Comparison of ENCODE assay signal across 9 mouse cellular contexts in genomic region chr1:153741551-153742316, GRCm38 (mm10). TPM values are rescaled to one million over a fixed set of nuclear protein-coding genes. Genes with fewer than 3 reads are reported as not detected.
DNase-seq lines count a peak whose midpoint lies in the region; ATAC-seq and TF ChIP-seq lines count a peak whose summit lies in the region.
"Had no signal": no experiment of that assay in that cellular context is flagged by ENCODE, and none has a peak within 500 bp of the region (broad histone marks: within the 10 kb centered on the region; RNA-seq: fewer than 3 reads in every experiment).

No protein-coding gene starts in this region.

- peaks cover 10% of the 10 kb centered on the region; the same call in 1 of the 2 replicates for H3K4me1 ChIP-seq in embryonic fibroblast, embryonic 13.5 days (ENCODE audit: control insufficient read depth, insufficient read depth, low read length)
- H3K4me1 ChIP-seq in neural tube, embryonic 14.5 days (ENCODE audit: control insufficient read depth, insufficient read depth, low read length) = peaks cover 21% of the 10 kb centered on the region; the same call in 1 of the 2 replicates

- intact Hi-C loops in left cerebral cortex, adult 2 months (cut with DNase I) = loop anchor here (1.0 to 2.0 kb wide), 2 partner anchors 63 to 182 kb away; no protein-coding TSS in a partner anchor
- intact Hi-C loops in left cerebral cortex, postnatal 10 days (cut with DNase I) = loop anchor here (1.0 to 5.0 kb wide), 2 partner anchors 64 to 184 kb away; no protein-coding TSS in a partner anchor

- H3K4me2 ChIP-seq in neural tube, embryonic 14.5 days (ENCODE audit: low read depth, low read length) = peak overlapping the region; percentile 81

- H3K36me3 ChIP-seq in neural tube, embryonic 14.5 days (ENCODE audit: control insufficient read depth, insufficient read depth, low read length) = no peaks in the 10 kb centered on the region

- no peak for ATAC-seq in neural tube, embryonic 14.5 days (ENCODE audit: low read depth)

- no peak for TF ChIP-seq CTCF in left cerebral cortex, adult 2 months (IDR thresholded peaks at IDR 0.05)
- no peak for TF ChIP-seq CTCF in embryonic fibroblast, embryonic 13.5 days (IDR thresholded peaks at IDR 0.05; ENCODE audit: borderline replicate concordance, insufficient read depth, low read length)

- 48% methylated on average over 18 of the region's 18 CpGs for whole genome bisulfite sequencing in neural tube, embryonic 14.5 days

- no peaks in the 10 kb centered on the region for H3K9me3 ChIP-seq in neural tube, embryonic 14.5 days (ENCODE audit: control insufficient read depth, low read length)

- H3K4me3 ChIP-seq in left cerebral cortex, adult 2 months = peak overlapping the region; percentile 6; the same call in 1 of the 2 replicates
- peak overlapping the region; percentile 55 for H3K4me3 ChIP-seq in embryonic fibroblast, embryonic 13.5 days (ENCODE audit: insufficient read depth, low read length)
- peak overlapping the region; percentile 43 for H3K4me3 ChIP-seq in neural tube, embryonic 14.5 days (ENCODE audit: low read depth, low read length)

- H3K27me3 ChIP-seq in neural tube, embryonic 14.5 days (ENCODE audit: control insufficient read depth, insufficient read depth, low read length) = no peaks in the 10 kb centered on the region

- no peak for DNase-seq in left cerebral cortex, adult 2 months (ENCODE audit: extremely low spot score in 1 of 2, low spot score in 2 of 2)
- no peak for DNase-seq in left cerebral cortex, postnatal 10 days (ENCODE audit: extremely low spot score in 1 of 2, low spot score in 2 of 2)
- peak; percentile 20 for DNase-seq in induced T-regulatory cell, adult 2 months (ENCODE audit: low read depth)
- no peak for DNase-seq in ovary, adult 18-20 months (ENCODE audit: low spot score)
- DNase-seq in layer of hippocampus, adult 9-10 months (ENCODE audit: low spot score) = no peak
- DNase-seq in lung, postnatal 14 days = no peak

- H3K9ac ChIP-seq in neural tube, embryonic 14.5 days (replicated peaks; ENCODE audit: low read depth, low read length) = no peak overlapping the region
- H3K9ac ChIP-seq: liver, embryonic 14.5 days had no signal

- TF ChIP-seq POLR2A in embryonic fibroblast, embryonic 13.5 days (IDR thresholded peaks at IDR 0.05; ENCODE audit: low read depth, low read length) = no peak

- H3K27ac ChIP-seq in left cerebral cortex, adult 2 months = no peak overlapping the region
- peak overlapping the region; percentile 1; the same call in 1 of the 2 replicates for H3K27ac ChIP-seq in embryonic fibroblast, embryonic 13.5 days (ENCODE audit: insufficient read depth, low read length)
- H3K27ac ChIP-seq in neural tube, embryonic 14.5 days (ENCODE audit: low read depth, low read length) = no peak overlapping the region; the same call in 1 of the 2 replicates
- H3K27ac ChIP-seq: liver, embryonic 14.5 days had no signal

RNA-seq across cellular contexts. Expression of gene Rgs16, which starts 1.6 kb away (rescaled TPM):
- total RNA-seq in left cerebral cortex, adult 2 months (2021) = 10 to 100 TPM in 1 of 2 experiments, 1 to 10 TPM in 1; 8.9 to 11.0 TPM
- 1 to 10 TPM; 5.5 to 6.2 TPM for total RNA-seq in left cerebral cortex, postnatal 10 days (2021)
- 21.7 and 52.7 TPM in 2 replicates for polyA plus RNA-seq in embryonic fibroblast, embryonic 13.5 days (2011; ENCODE audit: insufficient read length, low read depth, missing spikeins)
- polyA plus RNA-seq in neural tube, embryonic 14.5 days (2014; fragmentation: Nextera tagmentation; extraction: Ambion mirVana) = 5.8 and 8.3 TPM in 2 replicates

RNA-seq across cellular contexts. Expression of gene Rnasel, which starts 7.5 kb away (rescaled TPM):
- total RNA-seq in left cerebral cortex, adult 2 months (2021) = 10 to 100 TPM; 10.9 to 12.5 TPM
- total RNA-seq in left cerebral cortex, postnatal 10 days (2021) = 10 to 100 TPM; 13.2 to 13.5 TPM
- 4.1 and 5.6 TPM in 2 replicates for polyA plus RNA-seq in embryonic fibroblast, embryonic 13.5 days (2011; ENCODE audit: insufficient read length, low read depth, missing spikeins)
- polyA plus RNA-seq in neural tube, embryonic 14.5 days (2014; fragmentation: Nextera tagmentation; extraction: Ambion mirVana) = 38.0 and 41.1 TPM in 2 replicates
